Mouse (Mus musculus) left cerebral cortex, adult 8-10 months (tissue): ENCODE data around the gene Prkn. TPM values are rescaled to one million over a fixed set of nuclear protein-coding genes. Genes with fewer than 3 reads are reported as not detected.
"Not testable (repeated sequence)": the region's sequence is repeated elsewhere in the genome, so short reads cannot be mapped to it uniquely, and the experiment has no call there.

Experiments
- DNase-seq, 2 experiments: peaks; one replicate each; pipeline ENCODE4 v3.0.0; 2022; ENCODE audit warnings: low spot score in 2 of 2
- total RNA-seq, 4 experiments: library from RNA; stranded (reverse); gene quantifications; 2 replicates each; pipeline ENCODE4 v1.2.4; 2022

Gene Prkn
- total RNA-seq, 4 experiments from 2014 or later = 17.6 to 23.7 (median 21.6) TPM

DNA sequence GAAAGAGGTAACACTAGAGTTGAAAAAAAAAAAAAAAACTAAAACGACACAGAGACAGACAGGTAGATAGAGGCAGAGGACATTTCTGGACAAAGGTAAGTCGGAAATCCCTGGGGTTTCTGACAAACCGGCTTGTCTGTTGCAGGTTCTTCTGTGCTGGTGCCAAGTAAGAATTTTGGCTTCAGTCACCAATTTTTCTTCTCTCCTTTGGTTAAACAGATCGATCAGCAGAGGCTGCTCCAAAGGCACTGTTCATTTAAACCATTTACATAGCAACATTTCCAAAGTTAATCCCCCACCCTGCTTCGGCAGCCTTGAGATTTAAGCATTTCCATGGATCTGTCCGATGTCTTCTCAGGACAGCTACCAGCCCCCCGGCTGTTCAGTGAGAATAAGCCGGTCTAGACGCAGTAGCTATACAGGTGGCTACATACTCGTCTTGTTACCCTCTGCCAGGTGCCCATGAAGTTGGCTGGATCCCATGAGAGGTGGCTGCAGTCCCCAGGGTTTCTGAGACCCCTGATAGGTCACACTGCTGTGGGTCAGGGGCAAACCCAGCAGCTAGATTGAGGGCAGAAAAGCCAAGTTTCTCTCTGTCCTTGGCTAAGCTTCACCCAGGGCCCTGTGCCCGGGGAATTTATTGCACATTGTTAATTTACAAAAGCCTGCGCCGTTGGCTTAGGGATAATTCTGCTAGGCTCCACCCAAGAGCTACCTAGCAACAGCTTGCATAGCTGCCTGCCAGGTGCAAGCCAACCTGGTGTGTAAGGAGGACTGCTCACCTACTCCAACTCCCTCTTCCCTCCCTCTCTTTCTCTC lies 1133.0 kb downstream of the Prkn start:
- DNase-seq = no peak

DNA sequence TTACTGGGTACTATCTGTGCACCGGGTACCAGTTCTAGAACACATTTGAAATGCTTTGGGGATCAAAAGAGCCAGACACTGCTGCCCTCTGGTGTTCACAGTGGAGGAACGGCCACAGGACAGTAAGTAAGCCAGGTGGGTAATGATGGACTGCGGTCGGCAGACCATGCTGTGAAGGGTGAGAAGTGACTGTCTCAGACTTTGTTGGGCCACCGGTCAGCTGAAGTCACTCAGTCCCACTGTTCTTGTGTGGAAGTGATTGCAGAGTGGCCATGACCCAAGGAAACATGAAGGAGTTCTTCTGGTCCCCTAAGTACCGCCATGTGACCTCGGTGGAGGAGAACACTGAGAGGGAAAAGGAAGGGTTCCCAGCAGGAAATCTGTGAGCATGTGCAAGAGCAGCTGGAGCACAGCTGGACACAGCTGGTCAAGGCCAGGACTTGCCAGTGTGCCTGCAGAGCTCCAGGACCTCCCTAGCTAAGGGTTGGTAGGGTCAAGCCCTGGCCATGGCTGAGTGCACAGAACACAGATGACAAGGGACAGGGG lies 1135.0 kb downstream of the Prkn start:
- DNase-seq = no peak

DNA sequence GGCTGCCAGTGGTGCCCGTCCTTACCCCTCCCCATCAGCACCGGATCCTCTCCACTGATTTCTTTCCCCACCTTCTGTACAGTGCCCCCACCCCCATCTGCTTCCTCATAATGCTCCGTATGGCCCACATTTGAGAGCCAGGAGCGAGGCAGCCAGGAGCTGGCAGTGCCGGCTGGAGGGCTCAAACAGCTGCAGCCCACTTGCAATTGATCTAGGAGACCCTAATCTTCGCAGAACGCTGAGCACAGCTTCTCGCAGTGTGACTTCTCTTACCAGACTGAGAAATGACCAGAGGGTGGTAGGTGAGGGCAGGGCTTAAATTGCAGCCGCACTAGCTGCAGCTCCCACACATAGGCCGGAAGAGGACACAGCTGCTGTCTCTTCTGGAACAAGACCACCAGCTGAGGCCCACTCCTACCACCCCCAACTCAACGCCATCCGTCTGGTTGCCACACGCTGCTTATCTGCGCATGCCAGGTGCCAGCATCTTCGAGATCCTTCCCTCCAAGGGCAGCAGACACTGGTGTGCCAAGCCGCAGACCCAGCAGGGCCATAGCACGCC lies 1138.2 kb downstream of the Prkn start:
- no peak for DNase-seq

DNA sequence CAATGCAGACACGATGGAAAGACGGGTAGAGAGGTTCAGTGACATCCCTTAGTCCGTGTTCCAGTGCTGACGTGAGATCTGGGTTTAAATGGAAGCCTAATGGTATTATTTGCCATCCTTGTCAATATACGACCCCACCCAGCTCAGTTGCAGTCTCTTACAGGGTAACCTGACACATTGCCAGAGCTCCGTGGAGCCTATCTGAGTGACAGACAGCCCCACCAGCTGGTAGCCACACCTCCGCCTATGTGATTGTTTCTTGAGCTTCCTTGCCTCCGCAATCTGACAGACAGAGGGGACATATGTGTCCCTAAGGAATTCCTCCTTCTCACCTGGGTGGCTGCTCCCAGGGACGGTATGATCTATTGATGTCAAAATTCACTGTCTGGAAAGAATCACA lies 1141.5 kb downstream of the Prkn start:
- no peak for DNase-seq

DNA sequence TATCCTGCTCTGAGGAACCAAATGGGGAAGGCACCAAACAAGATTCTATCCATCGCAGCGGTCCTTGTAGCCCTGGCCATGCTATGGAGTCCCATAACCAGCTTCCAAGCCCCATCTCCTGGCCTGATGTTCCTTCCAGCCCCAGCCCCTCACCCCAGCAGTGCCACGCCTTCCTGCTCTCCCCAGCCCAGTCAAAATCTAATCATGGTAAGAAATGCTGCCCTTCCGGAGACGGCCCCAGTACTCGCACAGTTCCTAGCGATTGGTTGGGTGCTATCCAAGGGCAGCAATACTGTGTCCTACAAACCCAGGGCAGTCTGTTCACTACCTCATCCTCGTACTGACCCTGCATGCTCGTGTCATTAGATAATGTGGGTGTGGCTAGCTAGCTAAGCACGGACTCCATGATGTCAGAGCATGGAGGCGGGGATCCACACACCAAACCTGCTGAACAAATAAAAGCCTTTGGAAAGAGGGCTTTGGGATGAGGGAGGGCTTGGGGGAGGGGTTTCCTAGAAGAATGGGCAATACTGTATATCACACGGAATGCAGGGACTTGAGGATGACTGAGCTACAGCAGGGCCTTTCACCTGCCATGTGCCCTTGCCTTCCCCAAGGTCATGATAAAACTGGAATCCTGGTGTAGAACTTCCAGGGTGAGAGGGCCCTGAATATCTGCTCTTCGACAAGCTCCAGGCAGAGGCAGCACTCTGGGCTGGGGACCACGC lies 1148.1 kb downstream of the Prkn start:
- DNase-seq = no peak

DNA sequence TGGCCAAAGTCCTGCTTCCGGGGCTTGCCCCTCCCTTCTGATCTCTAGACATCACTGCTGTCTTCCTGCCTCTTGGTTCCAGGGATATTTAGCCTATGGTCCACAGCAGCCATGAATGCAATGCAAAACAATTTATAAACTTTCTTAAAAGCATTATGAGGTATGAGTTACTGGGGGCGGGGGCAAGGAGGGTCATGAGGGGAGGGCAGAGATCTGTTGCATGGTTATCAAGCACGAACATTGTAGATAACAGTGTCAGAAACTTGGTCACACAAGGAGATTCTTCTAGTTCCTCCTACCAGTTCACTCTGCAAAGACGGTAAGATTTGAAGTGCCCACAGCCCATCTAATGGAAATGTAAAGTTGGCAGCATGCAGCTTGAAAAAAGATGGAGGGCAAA lies 1149.1 kb downstream of the Prkn start:
- DNase-seq = no peak

DNA sequence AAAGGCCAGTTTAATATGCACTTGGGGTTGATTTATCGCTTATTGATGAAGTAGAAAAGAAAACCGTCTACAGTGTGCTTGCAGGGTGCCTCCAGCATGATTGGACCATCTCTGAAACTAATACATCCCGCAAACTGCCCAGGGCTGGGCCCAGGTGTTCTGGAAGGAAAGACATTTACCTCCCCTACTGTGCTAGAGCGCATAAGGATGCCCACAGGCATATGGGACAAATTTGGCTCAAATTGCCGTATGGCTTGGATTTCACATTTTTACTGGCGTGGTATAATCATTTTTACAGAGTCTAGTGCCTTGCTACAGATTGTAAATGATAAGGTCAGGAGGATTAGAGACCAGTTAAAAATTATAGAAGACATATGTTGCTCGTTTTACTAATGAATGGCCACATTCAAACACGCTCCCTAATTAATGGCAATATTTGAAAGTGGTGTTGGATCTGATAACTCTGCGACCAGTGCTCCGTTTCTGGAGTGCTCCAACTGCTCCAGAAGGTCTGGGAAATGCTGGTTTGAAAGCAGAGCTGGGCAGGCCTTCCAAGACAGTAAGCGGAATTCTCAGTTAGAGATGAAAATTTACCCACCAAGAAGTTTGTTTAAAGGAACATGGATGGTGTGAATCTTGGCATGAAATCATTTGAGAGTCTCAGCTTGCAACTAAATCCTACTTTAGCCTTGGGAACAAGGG lies 1150.4 kb downstream of the Prkn start:
- DNase-seq = no peak

DNA sequence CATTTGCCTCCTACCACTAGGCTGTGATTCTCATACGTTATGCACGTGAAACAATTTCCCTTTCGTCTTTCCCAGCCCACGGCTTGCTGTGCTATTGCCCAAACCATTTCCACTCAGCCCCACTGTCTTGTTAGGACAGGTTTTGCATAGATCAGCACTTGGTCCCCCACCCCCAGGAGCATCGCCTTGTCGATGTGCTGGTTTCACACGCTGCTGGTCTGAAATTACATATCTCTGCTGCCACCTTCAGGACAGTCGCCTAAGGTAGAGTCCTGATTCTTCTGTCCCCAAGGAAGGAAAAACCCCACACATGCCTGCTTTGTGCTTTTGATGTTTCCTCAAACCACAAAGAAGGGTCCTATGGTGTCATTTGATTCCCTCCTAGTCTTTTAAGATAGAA lies 1153.1 kb downstream of the Prkn start:
- DNase-seq = peak in 1 of 2 experiments; percentile 31

DNA sequence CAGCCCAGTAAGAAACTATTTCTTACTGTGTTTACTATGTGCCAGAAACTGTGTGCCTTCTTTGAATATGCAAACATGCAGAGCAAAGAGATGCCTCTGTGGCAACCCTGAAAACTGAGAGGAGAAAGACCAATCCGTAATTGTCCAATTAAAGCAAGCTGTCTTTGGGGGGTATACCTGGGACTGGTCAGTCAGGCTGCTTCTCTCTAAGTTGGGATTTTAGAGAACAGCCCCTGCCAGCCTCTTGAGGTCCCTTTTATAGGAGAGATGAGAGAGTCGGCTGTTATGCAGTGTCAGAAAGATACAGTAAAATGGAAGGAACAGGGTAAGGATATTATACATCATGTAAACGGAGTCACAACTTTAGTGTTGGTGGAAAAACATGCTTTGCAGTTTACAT lies 1154.1 kb downstream of the Prkn start:
- no peak for DNase-seq

DNA sequence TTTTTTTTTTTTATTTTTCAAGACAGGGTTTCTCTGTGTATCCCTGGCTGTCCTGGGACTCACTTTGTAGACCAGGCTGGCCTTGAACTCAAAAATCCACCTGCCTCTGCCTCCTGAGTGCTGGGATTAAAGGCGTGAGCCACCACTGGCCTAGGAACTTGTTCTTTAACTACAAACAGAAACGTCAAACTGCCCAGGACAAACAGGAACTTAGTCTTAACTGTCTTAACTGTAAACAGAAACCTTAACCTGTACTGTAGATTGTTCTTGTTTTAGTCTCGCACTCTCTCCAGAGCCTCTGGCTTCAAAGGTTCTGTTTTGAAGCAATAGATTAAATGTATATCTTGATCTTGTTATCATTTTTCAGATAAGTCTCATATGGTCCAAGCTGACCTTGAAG lies 1154.6 kb downstream of the Prkn start:
- DNase-seq = not testable (repeated sequence)

DNA sequence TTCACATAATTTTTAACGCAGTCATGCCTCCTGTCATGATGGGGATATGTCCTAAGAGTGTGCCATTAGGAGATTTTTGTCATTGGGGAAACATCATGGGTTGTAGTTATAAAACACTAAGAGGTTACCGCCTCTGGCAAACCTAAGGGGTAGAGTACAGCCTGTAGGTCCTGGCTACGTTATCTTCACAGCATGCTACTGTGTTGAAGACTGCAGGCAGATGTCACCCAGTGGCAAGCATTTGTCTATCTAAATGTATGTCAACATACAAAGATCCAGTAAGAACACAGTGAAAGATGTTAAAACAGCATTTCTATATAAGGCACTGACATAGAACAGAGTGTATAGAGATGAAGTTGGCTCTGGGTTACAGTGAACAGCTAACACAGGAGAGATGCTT lies 1155.3 kb downstream of the Prkn start:
- no peak for DNase-seq

DNA sequence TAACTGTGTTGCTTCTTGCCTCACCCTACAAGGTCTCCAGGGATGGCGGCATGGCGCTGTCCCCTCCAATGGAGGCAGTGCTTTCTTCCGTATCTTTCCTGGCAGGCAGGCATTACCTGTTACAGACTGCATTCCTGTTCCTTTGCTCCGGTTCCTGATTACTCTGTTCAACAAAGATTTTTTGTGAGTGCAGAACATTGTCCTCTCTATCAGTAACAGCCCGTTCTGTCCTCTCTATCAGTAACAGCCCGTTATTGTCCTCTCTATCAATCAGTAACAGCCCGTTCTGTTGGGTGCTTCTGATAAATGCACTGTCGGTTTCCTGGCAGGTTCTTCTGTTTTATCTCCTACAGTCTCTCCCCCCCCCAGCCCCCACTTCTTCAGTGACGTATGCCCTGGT lies 1156.1 kb downstream of the Prkn start:
- DNase-seq = no peak

DNA sequence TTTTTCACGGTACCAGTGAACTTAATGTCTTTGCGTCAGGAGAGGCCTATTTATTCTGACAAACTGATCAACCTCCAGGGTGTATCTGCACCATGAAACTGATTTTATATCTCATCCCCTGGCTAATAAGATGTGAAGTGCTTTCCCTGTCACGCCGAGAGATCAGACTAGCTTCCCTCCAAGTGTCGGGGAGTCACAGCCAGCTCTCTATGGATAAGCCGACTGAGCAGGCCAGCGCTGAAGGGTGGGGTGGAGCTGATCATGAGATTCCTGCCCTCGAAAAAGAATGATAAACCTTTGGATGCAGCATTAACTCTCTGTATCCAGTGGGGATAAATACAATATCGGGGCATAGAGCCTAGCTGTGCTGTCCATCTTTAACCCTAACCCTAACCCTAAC lies 1160.1 kb downstream of the Prkn start:
- DNase-seq = no peak

DNA sequence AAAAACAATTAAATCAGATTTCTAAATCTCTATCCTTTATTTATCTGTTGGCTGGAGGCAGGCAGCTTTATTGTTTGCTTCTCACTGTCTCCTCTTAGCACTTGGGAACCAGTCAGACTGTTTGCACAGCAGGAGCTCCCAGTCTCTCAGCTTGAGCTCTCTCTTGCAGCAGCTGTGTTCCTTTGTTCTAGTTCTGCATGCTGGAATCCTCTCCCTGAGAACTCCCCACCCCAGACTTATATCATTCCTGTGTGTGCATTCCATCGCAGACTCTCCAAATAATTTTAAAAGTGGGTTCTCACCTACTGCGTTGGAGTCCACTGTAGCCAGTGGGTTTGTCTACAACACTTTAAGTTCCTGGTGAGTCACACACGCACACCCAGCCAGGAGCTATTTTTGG lies 1181.1 kb downstream of the Prkn start:
- no peak for DNase-seq

DNA sequence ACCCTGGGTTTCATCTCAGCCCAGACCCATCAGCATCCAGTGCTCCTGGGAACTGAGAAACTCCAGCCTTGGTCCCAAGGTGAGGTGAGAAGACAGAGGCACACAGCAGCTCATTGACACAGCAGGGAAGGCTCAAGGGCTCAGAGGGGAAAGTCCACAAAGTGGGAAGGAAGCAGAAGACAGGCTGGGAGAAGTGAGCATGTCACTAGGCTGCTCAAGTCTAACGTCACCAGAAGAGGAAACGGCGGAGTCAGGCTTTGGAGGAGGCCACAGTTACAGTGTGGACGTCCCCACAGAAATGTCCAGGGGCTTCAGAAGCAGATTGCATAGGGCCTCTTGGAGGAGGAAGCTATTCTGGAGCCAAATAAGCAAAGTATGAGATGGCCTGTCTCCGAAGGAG lies 1189.2 kb downstream of the Prkn start:
- DNase-seq = peak in 1 of 2 experiments; percentile 2

DNA sequence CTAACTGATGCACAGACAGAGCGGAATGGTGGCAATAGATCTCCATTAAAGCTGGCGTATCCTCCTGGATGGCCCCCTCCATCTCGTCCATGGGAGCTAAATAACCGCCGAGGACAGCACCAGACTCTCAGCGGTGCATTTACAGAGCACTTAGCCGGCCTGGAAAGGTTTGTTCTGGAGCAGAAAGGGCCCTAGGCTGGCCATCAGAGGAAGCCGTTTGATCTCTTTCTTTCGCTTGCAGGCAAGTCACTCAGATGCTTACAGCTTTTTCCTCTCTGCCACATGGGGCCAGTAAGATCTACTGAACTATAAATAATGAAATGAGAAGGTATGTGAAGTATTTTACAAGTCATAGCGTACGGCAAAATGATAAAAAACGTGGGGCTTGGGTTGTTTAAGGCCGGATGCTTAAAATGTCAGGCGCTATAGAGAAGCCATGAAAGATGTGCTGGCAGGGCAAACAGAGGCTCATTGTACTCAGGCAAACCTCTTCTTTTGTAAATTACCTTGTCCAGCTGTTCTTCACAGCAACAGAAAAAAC lies 1189.8 kb downstream of the Prkn start:
- peak in 1 of 2 experiments; percentile 7 for DNase-seq

DNA sequence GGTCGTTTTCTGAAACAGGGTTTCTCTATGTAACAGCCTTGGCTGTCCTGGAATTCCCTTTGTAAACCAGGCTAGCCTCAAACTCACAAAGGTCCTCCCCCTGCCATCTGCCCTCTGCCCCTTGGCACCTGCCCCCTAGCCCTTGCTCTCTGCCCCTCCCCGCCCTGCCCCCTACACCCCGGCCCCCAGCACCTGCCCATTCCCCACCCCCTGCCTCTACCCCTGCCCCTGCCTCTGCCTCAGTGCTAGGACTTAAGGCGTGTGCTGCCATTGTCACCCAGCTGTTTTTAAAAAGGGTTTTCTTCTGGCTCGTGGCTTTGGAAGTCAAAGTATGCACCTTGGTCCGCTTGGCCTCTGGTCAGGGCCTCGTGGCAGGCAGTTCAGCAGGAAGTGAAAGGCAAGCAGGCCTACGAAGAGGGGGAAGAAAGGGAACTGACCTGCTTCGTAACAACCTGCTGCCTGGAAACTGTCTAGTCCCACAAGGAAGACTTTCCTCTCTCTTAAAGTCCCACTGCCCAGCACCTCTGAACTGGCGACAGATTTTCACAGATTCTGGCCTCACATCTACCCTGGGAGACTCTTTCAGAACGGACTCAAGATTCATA lies 1190.5 kb downstream of the Prkn start:
- DNase-seq = peak in 1 of 2 experiments; percentile 3

DNA sequence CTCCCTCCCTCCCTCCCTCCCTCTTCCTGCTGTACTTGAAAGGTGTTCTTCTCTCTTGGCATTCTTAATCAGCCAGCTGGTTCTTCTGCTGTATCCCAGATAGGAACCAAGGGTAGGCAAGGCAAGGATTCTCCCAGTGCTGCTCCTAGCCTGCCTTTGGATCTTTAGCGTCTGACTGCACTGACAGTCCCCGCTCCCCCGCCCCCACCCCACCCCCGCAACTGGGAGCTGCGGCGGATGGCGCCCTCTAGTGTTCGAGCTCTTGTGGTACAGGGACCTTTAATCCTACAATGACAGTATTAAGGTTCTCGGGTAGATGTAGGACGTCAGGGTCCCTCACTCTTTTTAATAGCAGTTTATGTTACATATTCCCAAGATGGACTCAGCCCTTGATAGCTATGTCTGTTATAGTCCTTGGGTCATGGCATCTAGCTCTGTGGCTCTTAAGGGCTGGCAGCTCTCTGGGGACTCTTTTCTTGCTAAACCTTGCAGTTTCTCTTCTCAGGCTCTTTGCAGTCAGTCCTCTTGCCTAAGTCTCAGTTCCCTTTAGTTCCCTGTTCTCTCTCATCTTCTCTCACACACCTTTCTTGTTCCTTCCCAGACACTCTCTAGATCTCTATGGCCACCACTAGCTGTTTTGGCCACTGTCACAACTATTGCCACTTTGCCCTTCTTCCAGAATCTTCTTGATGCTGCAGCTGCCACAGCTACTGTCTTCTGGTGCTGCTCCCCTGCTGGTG lies 1191.2 kb downstream of the Prkn start:
- DNase-seq = peak; percentile 42 to 58

DNA sequence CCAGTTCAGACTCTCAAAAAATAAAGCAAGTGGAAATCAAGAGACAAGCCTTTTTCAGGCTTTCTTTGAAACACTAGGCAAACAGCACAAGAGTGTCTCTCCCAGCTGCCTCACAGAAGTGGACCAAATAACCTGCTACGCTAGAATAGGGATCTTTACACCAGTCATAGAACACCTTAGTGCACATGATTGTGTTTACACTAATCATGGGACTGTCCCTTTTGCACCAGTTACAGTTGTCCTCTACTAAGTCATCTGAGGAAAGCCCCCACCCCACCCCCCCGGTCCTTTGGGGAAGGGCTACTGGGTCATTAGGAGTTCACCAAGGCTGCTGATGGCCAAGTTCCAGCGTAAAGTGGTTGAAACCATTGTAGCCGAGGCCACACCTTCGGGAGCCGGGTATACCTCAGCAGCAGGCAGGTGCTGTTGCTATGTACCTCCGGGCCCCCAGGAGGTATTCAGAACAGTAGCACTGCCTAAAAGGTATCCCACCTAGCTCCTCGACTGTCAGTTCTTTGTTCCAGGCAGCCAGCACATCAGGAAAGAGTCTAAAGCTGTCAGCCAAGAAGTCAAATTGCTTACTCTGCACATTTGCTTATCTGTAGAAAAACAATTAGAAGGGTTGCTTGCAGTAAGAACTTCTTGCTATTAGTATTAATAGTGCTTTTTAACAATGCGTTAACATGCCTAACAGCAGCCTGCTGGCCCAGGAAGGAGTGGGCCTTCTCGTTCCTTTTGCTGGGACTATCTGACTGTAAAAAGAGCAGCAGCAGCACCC lies 1192.0 kb downstream of the Prkn start:
- peak in 1 of 2 experiments; percentile 4 for DNase-seq
